Mouse (Mus musculus) kidney, embryonic 14.5 days (tissue): ENCODE data around the gene Stmnd1. TPM values are rescaled to one million over a fixed set of nuclear protein-coding genes. Genes with fewer than 3 reads are reported as not detected.
"Not testable (repeated sequence)": the region's sequence is repeated elsewhere in the genome, so short reads cannot be mapped to it uniquely, and the experiment has no call there.

ENCODE experiments used
- ATAC-seq: fragments of 200-750 bp; cut with Nextera tagmentation; 2 replicates; pipeline ENCODE4 v1.8.0; 2017; ENCODE audit warnings: moderate number of reproducible peaks, mild to moderate bottlenecking, moderate TSS enrichment, moderate library complexity; ENCODE audit not compliant: low FRiP score, low TSS enrichment
- H3K27ac ChIP-seq: fragments of 300-500 bp; sonication (generic); 2 replicates; pipeline ENCODE4 v1.5.1; 2014; ENCODE audit warnings: low read depth, mild to moderate bottlenecking, low read length, moderate library complexity, mixed read lengths
- H3K27me3 ChIP-seq: fragments of 300-500 bp; sonication (generic); 2 replicates; pipeline ENCODE4 v1.6.1; 2014; ENCODE audit warnings: mild to moderate bottlenecking, low read length; ENCODE audit not compliant: control insufficient read depth, insufficient read depth
- H3K36me3 ChIP-seq: fragments of 300-500 bp; sonication (generic); 2 replicates; pipeline ENCODE4 v1.6.1; 2014; ENCODE audit warnings: low read length, mixed read lengths; ENCODE audit not compliant: control insufficient read depth, insufficient read depth
- H3K4me1 ChIP-seq: fragments of 300-500 bp; sonication (generic); 2 replicates; pipeline ENCODE4 v1.6.1; 2014; ENCODE audit warnings: low read length, mixed read lengths; ENCODE audit not compliant: control insufficient read depth, insufficient read depth
- H3K4me2 ChIP-seq: fragments of 300-500 bp; sonication (generic); replicated peaks from 2 replicates; pipeline ENCODE4 v1.6.1; 2014; ENCODE audit warnings: low read depth, mild to moderate bottlenecking, low read length
- H3K4me3 ChIP-seq: fragments of 300-500 bp; sonication (generic); 2 replicates; pipeline ENCODE4 v1.5.1; 2014; ENCODE audit warnings: mild to moderate bottlenecking, low read length
- H3K9ac ChIP-seq: fragments of 300-500 bp; sonication (generic); 2 replicates; pipeline ENCODE4 v1.6.1; 2014; ENCODE audit warnings: low read depth, mild to moderate bottlenecking, low read length, moderate library complexity
- H3K9me3 ChIP-seq: fragments of 300-500 bp; sonication (generic); 2 replicates; pipeline ENCODE4 v1.6.1; 2016; ENCODE audit warnings: low read length; ENCODE audit not compliant: control insufficient read depth
- WGBS: fragments of 180-500 bp; shearing (Covaris S2); extraction: QIAGEN DNeasy Blood & Tissue Kit; methylation state at CpG from one replicate; pipeline ENCODE4 v1.1.7; 2014; 5-methylcytosine and 5-hydroxymethylcytosine counted together
- polyA plus RNA-seq: library from polyadenylated mRNA; unstranded; fragments of >200 nt; fragmentation: Nextera tagmentation; extraction: Ambion mirVana; gene quantifications from 2 replicates; pipeline ENCODE4 v1.2.1, GENCODE M21; 2014

Stmnd1 gene
- 0.47 and 0.57 TPM in 2 replicates for polyA plus RNA-seq

- Histone ChIP-seq H3K27me3 (no peaks in the 10 kb centered on the region), H3K9me3 (no peaks in the 10 kb centered on the region), H3K4me3 (peak within 1 kb of the TSS; percentile 14; the same call in 1 of the 2 replicates), H3K9ac (no peak within 1 kb of the TSS), H3K27ac (peak within 1 kb of the TSS; percentile 59; the same call in 1 of the 2 replicates), H3K4me2 (peak within 1 kb of the TSS; percentile 39), H3K36me3 (no peaks in the 10 kb centered on the region), H3K4me1 (peaks cover 8% of the 10 kb centered on the region; the same call in 1 of the 2 replicates)
- ATAC-seq, result peak; percentile 54
- 25% methylated on average over 8 of the region's 8 CpGs for WGBS
Measured at GRCm38 (mm10) chr13:46273453-46274110, at the start of gene Stmnd1. Gene Stmnd1 (plus strand): TSS chr13:46273721.

DNA sequence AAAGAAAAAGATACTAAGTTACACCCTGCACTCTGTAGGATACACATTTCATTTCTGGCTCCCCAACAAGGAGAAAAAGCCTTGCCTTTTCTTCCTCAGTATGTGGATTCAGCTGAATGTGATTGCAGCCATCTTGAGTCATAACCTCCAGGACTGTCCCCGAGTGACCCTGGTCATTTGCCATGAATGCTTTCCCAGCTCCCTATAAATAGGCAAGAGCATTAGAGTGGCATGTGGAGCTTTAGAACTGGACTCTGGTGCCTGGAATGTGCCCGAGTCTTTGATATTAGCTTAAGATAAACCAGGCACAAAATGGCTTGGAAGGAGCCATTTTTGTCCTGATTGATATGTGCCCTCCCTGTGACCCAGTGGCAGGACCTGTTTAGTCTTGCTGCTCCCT is 46.6 kb upstream of the Stmnd1 start:
- Histone ChIP-seq H3K27me3 (no peaks in the 10 kb centered on the region), H3K27ac (no peak overlapping the region), H3K4me1 (no peaks in the 10 kb centered on the region), H3K4me3 (no peak overlapping the region), H3K4me2 (no peak overlapping the region), H3K36me3 (no peaks in the 10 kb centered on the region), H3K9me3 (peaks cover 3% of the 10 kb centered on the region; the same call in 1 of the 2 replicates), H3K9ac (no peak overlapping the region)
- no peak for ATAC-seq
- 67% methylated on average over 2 of the region's 2 CpGs for WGBS

GRCm38 (mm10) chr13:46227486-46227885 is 46.0 kb upstream of the Stmnd1 start:
- no peaks in the 10 kb centered on the region for H3K27me3 ChIP-seq
- ATAC-seq, result no peak
- peaks cover 3% of the 10 kb centered on the region; the same call in 1 of the 2 replicates for H3K9me3 ChIP-seq
- no peak overlapping the region for H3K27ac ChIP-seq
- no peak overlapping the region for H3K9ac ChIP-seq
- no peaks in the 10 kb centered on the region for H3K36me3 ChIP-seq
- no peaks in the 10 kb centered on the region for H3K4me1 ChIP-seq
- H3K4me3 ChIP-seq, result no peak overlapping the region
- 83% methylated on average over 4 of the region's 4 CpGs for WGBS
- no peak overlapping the region for H3K4me2 ChIP-seq

DNA sequence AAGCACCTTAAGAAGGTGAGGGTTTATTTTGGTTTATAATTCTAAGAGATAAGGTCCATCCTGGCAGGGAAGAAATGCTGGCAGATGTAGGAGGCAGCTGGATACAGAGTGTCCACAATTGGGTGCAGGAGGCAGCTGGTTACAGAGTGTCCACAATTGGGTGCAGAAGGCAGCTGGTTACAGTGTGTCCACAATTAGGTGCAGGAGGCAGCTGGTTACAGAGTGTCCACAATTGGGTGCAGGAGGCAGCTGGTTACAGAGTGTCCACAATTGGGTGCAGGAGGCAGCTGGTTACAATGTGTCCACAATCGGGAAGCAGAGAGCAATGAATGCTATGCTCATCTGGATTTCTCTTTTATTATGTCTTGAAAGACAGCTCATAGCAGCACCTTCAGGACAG is 44.8 kb upstream of the Stmnd1 start:
- not testable (repeated sequence) for H3K4me1 ChIP-seq, ATAC-seq, H3K27me3 ChIP-seq, H3K9me3 ChIP-seq, H3K27ac ChIP-seq, H3K9ac ChIP-seq, H3K36me3 ChIP-seq, H3K4me3 ChIP-seq, H3K4me2 ChIP-seq
- WGBS, result 92% methylated on average over 1 of the region's 1 CpGs

- Histone ChIP-seq H3K4me1 (no peaks in the 10 kb centered on the region), H3K27ac (no peak overlapping the region), H3K4me2 (no peak overlapping the region), H3K4me3 (no peak overlapping the region), H3K27me3 (no peaks in the 10 kb centered on the region), H3K9me3 (peaks cover 3% of the 10 kb centered on the region; the same call in 1 of the 2 replicates), H3K9ac (no peak overlapping the region), H3K36me3 (no peaks in the 10 kb centered on the region)
- no peak for ATAC-seq
- WGBS, result 90% methylated on average over 5 of the region's 5 CpGs
Measured at GRCm38 (mm10) chr13:46231514-46232085, 41.9 kb upstream of the Stmnd1 start.

- H3K27ac ChIP-seq, result no peak overlapping the region
Measured at GRCm38 (mm10) chr13:46237723-46238349, 35.7 kb upstream of the Stmnd1 start.

GRCm38 (mm10) chr13:46238796-46239195 is 34.7 kb upstream of the Stmnd1 start:
- H3K9me3 ChIP-seq, result no peaks in the 10 kb centered on the region
- 87% methylated on average over 7 of the region's 7 CpGs for WGBS

More at GRCm38 (mm10) chr13:46237723-46238349, 35.7 kb upstream of the Stmnd1 start:
- Histone ChIP-seq H3K4me1 (no peaks in the 10 kb centered on the region), H3K4me3 (no peak overlapping the region), H3K9ac (no peak overlapping the region), H3K36me3 (no peaks in the 10 kb centered on the region), H3K27me3 (no peaks in the 10 kb centered on the region), H3K4me2 (no peak overlapping the region), H3K9me3 (no peaks in the 10 kb centered on the region)
- ATAC-seq, result no peak
- WGBS, result 69% methylated on average over 7 of the region's 7 CpGs

DNA sequence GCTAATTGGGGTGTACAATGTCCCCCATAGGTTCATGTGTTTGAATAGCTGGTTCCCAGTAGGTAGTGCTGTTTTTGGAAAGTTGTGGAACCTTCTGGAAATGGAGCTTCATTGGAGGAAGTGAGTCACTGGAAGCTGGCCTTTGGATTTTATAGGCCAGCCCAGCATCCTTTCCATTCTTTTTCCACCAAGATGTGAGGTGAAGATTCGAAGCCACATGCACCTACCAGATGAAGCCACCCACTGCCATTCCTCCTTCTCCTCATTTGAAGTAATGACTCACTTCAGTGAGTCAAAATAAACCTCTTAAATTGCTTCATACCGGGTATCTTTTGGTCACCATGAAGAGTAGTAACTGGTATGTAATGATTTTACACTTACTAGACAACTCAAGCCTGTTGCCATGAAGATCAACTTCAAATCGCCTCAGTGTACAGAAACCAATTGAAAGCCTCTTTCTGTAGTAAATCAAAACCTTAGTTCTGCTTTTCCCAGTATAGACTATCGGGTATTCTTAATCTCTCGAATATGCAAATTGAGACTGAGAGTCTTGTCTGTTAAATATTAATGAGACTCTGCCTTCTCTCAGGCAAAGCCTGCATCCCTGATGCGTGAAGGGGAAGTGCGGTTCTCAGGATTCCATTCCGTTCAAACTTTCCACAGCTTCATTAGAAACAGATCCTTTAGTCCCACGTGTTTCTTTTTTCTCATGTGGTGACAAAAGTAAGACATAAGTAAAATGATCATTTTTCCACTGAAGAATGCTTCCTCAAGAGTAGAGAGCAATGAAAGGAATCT is 31.9 kb upstream of the Stmnd1 start:
- Histone ChIP-seq H3K27me3 (no peaks in the 10 kb centered on the region), H3K36me3 (no peaks in the 10 kb centered on the region), H3K4me3 (no peak overlapping the region), H3K27ac (no peak overlapping the region), H3K4me2 (no peak overlapping the region), H3K4me1 (no peaks in the 10 kb centered on the region), H3K9me3 (no peaks in the 10 kb centered on the region), H3K9ac (no peak overlapping the region)
- WGBS, result 68% methylated on average over 9 of the region's 9 CpGs
- ATAC-seq, result no peak

More at GRCm38 (mm10) chr13:46238796-46239195, 34.7 kb upstream of the Stmnd1 start:
- H3K9ac ChIP-seq, result no peak overlapping the region
- H3K4me2 ChIP-seq, result no peak overlapping the region
- no peaks in the 10 kb centered on the region for H3K27me3 ChIP-seq
- no peaks in the 10 kb centered on the region for H3K36me3 ChIP-seq
- H3K4me1 ChIP-seq, result no peaks in the 10 kb centered on the region
- no peak for ATAC-seq
- no peak overlapping the region for H3K4me3 ChIP-seq
- H3K27ac ChIP-seq, result no peak overlapping the region
